Mouse (Mus musculus): Measurements from ENCODE around the gene C8a.

DNA sequence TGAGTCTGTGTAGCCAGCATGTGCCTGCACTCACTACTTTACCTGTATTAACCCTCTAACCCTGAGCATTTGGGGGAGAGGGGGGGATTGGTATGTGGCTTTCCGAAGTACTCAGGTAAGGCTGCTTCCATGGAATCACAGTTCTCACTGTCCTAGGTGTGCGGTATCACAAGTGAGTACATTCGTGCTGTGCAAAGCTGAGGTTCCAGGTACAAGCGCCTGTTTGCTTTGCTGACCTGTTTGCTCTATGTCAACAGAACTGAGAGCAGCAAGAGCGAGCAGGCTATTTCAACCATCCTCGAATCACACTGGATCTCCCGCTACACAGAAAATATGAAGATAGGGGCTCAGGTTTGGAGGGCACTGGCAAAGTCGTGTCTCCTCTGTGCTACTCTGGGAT lies 110.1 kb downstream of the C8a start, which contains the start of gene C8b:
- TF ChIP-seq CTCF (IDR thresholded peaks at IDR 0.05; ENCODE audit: borderline replicate concordance, extremely low read depth, insufficient read depth, insufficient read length) (no peak), POLR2A (IDR thresholded peaks at IDR 0.05; ENCODE audit: borderline replicate concordance, extremely low read depth, insufficient read depth, insufficient read length, poor library complexity, severe bottlenecking) (no peak)
